ENCODE assay signal across 13 mouse cellular contexts in genomic region chr4:136780201-136780895, GRCm38 (mm10). TPM values are rescaled to one million over a fixed set of nuclear protein-coding genes. Genes with fewer than 3 reads are reported as not detected.
DNase-seq lines count a peak whose midpoint lies in the region; ATAC-seq lines count a peak whose summit lies in the region.
"Had no signal": no experiment of that assay in that cellular context is flagged by ENCODE, and none has a peak within 500 bp of the region (broad histone marks: within the 10 kb centered on the region; RNA-seq: fewer than 3 reads in every experiment).

No protein-coding gene starts in this region.

- peaks cover 16% of the 10 kb centered on the region for H3K27me3 ChIP-seq in heart, embryonic 13.5 days (replicated peaks)
- no peaks in the 10 kb centered on the region for H3K27me3 ChIP-seq in lung, embryonic 15.5 days
- H3K27me3 ChIP-seq in embryonic facial prominence, embryonic 15.5 days: no peaks in the 10 kb centered on the region
- H3K27me3 ChIP-seq in stomach, embryonic 15.5 days (replicated peaks): no peaks in the 10 kb centered on the region
- H3K27me3 ChIP-seq: neural tube, embryonic 12.5 days had no signal

- H3K9me3 ChIP-seq in heart, embryonic 13.5 days: no peaks in the 10 kb centered on the region
- no peaks in the 10 kb centered on the region for H3K9me3 ChIP-seq in lung, embryonic 15.5 days
- H3K9me3 ChIP-seq in embryonic facial prominence, embryonic 15.5 days (replicated peaks): no peaks in the 10 kb centered on the region
- no peaks in the 10 kb centered on the region for H3K9me3 ChIP-seq in stomach, embryonic 15.5 days
- H3K9me3 ChIP-seq: neural tube, embryonic 12.5 days had no signal

- 0 out of 2 replicates have a peak overlapping the region, but pooled peaks have one; percentile 3 for H3K4me2 ChIP-seq in heart, embryonic 13.5 days
- H3K4me2 ChIP-seq in lung, embryonic 15.5 days: no peak overlapping the region
- H3K4me2 ChIP-seq in embryonic facial prominence, embryonic 15.5 days (replicated peaks): peak overlapping the region; percentile 12; the same call in 1 of the 2 replicates
- H3K4me2 ChIP-seq in stomach, embryonic 15.5 days: peak overlapping the region; percentile 11; the same call in 1 of the 2 replicates
- H3K4me2 ChIP-seq: neural tube, embryonic 12.5 days had no signal

- peak overlapping the region; percentile 46 for H3K27ac ChIP-seq in heart, embryonic 13.5 days (replicated peaks)
- H3K27ac ChIP-seq in lung, embryonic 15.5 days: 0 out of 2 replicates have a peak overlapping the region, but pooled peaks have one; percentile 3
- H3K27ac ChIP-seq in embryonic facial prominence, embryonic 15.5 days (replicated peaks): peak overlapping the region; percentile 81
- peak overlapping the region; percentile 75 for H3K27ac ChIP-seq in stomach, embryonic 15.5 days
- H3K27ac ChIP-seq: neural tube, embryonic 12.5 days had no signal

- no peak for DNase-seq in heart, postnatal 14 days
- no peak for DNase-seq in lung, postnatal 25 days (ENCODE audit: low spot score)
- DNase-seq in layer of hippocampus, adult 18-20 months (ENCODE audit: low spot score in 2 of 2): no peak
- no peak for DNase-seq in urinary bladder, postnatal 14 days (ENCODE audit: low spot score)
- DNase-seq: embryo, embryonic 11 days; kidney, postnatal 25 days; right cerebral cortex, postnatal 25 days; thymus, adult 2 months had no signal

- no peaks in the 10 kb centered on the region for H3K36me3 ChIP-seq in heart, embryonic 13.5 days
- H3K36me3 ChIP-seq in lung, embryonic 15.5 days: no peaks in the 10 kb centered on the region
- no peaks in the 10 kb centered on the region for H3K36me3 ChIP-seq in embryonic facial prominence, embryonic 15.5 days
- no peaks in the 10 kb centered on the region for H3K36me3 ChIP-seq in stomach, embryonic 15.5 days

- ATAC-seq in heart, embryonic 13.5 days (ENCODE audit: extremely low read depth, insufficient number of reproducible peaks, low FRiP score, low TSS enrichment): no peak
- no peak for ATAC-seq in lung, embryonic 15.5 days (ENCODE audit: borderline replicate concordance, extremely low read depth, low FRiP score, low TSS enrichment)
- peak; percentile 71 for ATAC-seq in embryonic facial prominence, embryonic 15.5 days (ENCODE audit: insufficient number of reproducible peaks, low FRiP score, low TSS enrichment, low read depth)
- ATAC-seq in stomach, embryonic 15.5 days (ENCODE audit: insufficient read depth, low FRiP score, low read depth): no peak

- no peak overlapping the region for H3K4me3 ChIP-seq in heart, embryonic 13.5 days
- no peak overlapping the region for H3K4me3 ChIP-seq in lung, embryonic 15.5 days
- H3K4me3 ChIP-seq in embryonic facial prominence, embryonic 15.5 days (replicated peaks): no peak overlapping the region
- no peak overlapping the region for H3K4me3 ChIP-seq in stomach, embryonic 15.5 days (replicated peaks)
- H3K4me3 ChIP-seq: neural tube, embryonic 12.5 days had no signal

- intact Hi-C loops in heart, postnatal 14 days (cut with DNase I): no loop called here

- peaks cover 50% of the 10 kb centered on the region for H3K4me1 ChIP-seq in heart, embryonic 13.5 days
- H3K4me1 ChIP-seq in lung, embryonic 15.5 days: peaks cover 51% of the 10 kb centered on the region
- peaks cover 75% of the 10 kb centered on the region for H3K4me1 ChIP-seq in embryonic facial prominence, embryonic 15.5 days
- H3K4me1 ChIP-seq in stomach, embryonic 15.5 days: peaks cover 58% of the 10 kb centered on the region

- 58% methylated on average over 20 of the region's 20 CpGs for WGBS in heart, embryonic 13.5 days
- WGBS in lung, embryonic 15.5 days: 53% methylated on average over 20 of the region's 20 CpGs
- 34% methylated on average over 20 of the region's 20 CpGs for WGBS in embryonic facial prominence, embryonic 15.5 days
- WGBS in stomach, embryonic 15.5 days: 62% methylated on average over 20 of the region's 20 CpGs

- H3K9ac ChIP-seq in heart, embryonic 13.5 days: no peak overlapping the region
- H3K9ac ChIP-seq in lung, embryonic 15.5 days: no peak overlapping the region
- no peak overlapping the region for H3K9ac ChIP-seq in embryonic facial prominence, embryonic 15.5 days
- no peak overlapping the region for H3K9ac ChIP-seq in stomach, embryonic 15.5 days
- H3K9ac ChIP-seq: neural tube, embryonic 12.5 days had no signal

RNA-seq across cellular contexts. Expression of gene Ephb2, which starts 55.4 kb away (rescaled TPM):
- 1.2 and 1.3 TPM in 2 replicates for polyA plus RNA-seq in heart, embryonic 13.5 days (2015; fragmentation: Nextera tagmentation; extraction: Ambion mirVana)
- total RNA-seq in heart, postnatal 14 days (2021): 1 to 10 TPM in 1 of 2 experiments, under 1 TPM in 1; 0.81 to 1.1 TPM
- polyA plus RNA-seq in lung, embryonic 15.5 days (2015; fragmentation: Nextera tagmentation; extraction: Ambion mirVana): 5.1 and 5.8 TPM in 2 replicates
- polyA plus RNA-seq in embryonic facial prominence, embryonic 15.5 days (2015; fragmentation: Nextera tagmentation; extraction: Ambion mirVana): 12.2 and 13.1 TPM in 2 replicates
- polyA plus RNA-seq in stomach, embryonic 15.5 days (2015; fragmentation: Nextera tagmentation; extraction: Ambion mirVana): 8.6 and 10.6 TPM in 2 replicates
- total RNA-seq in layer of hippocampus, adult 18-20 months (2021): 10 to 100 TPM; 21.2 to 21.3 TPM

Comparison
In these comparisons a context has a peak if more than half of its experiments do, and no peak if none do; other contexts are left out.
1. H3K27ac ChIP-seq: peak in every context shown above with its lines; median percentile 81 in embryonic facial prominence, embryonic 15.5 days; 75 in stomach, embryonic 15.5 days; 46 in heart, embryonic 13.5 days; 3 in lung, embryonic 15.5 days.